Mouse (Mus musculus) spleen, adult 2 months (tissue): ENCODE results near the gene Elac2. TPM values are rescaled to one million over a fixed set of nuclear protein-coding genes. Genes with fewer than 3 reads are reported as not detected.
A peak's percentile ranks its signal among the peaks of the same experiment; 100 is the strongest.

ENCODE experiments used
- DNase-seq, 2 experiments: peaks; one replicate each; pipeline versions ENCODE4 v3.0.0 to v3.0.0-alpha.2; 2012 to 2021; ENCODE audit warnings: low spot score in 2 of 2, low read depth in 1 of 2
- H3K27ac ChIP-seq: fragments of 200-500 bp; 2 replicates; pipeline ENCODE4 v1.5.1; 2012; ENCODE audit warnings: low read length, inconsistent platforms; ENCODE audit not compliant: insufficient read depth
- H3K27me3 ChIP-seq: fragments of 200-500 bp; 2 replicates; pipeline ENCODE4 v1.6.1; 2012; ENCODE audit warnings: mild to moderate bottlenecking, moderate library complexity, low read length, inconsistent platforms; ENCODE audit not compliant: control insufficient read depth, insufficient read depth
- H3K36me3 ChIP-seq: fragments of 200-500 bp; 2 replicates; pipeline ENCODE4 v1.6.1; 2012; ENCODE audit warnings: mild to moderate bottlenecking, low read length, inconsistent platforms; ENCODE audit not compliant: control insufficient read depth, insufficient read depth
- H3K4me1 ChIP-seq: fragments of 200-500 bp; 2 replicates; pipeline ENCODE4 v1.6.1; 2011; ENCODE audit warnings: inconsistent platforms; ENCODE audit not compliant: control insufficient read depth, insufficient read depth, insufficient read length
- H3K4me3 ChIP-seq: fragments of 200-500 bp; 2 replicates; pipeline ENCODE4 v1.5.1; 2011; ENCODE audit warnings: mild to moderate bottlenecking, inconsistent platforms; ENCODE audit not compliant: insufficient read depth, insufficient read length; ENCODE audit errors: extremely low read depth
- CTCF ChIP-seq: fragments of 200-500 bp; IDR thresholded peaks from 2 replicates; pipeline ENCODE4 v1.5.1; 2011; ENCODE audit warnings: mild to moderate bottlenecking, inconsistent platforms; ENCODE audit not compliant: insufficient read depth, insufficient read length, insufficient replicate concordance; ENCODE audit errors: extremely low read depth
- POLR2A ChIP-seq: fragments of 200-500 bp; IDR thresholded peaks from 2 replicates; pipeline ENCODE4 v1.6.1; 2011; ENCODE audit warnings: low read depth, low read length, inconsistent platforms
- WGBS: fragments of 180-500 bp; shearing (Covaris S2); methylation state at CpG from one replicate; pipeline ENCODE4 v1.1.7; 2018; 5-methylcytosine and 5-hydroxymethylcytosine counted together
- polyA plus RNA-seq: library from polyadenylated mRNA; depleted of rRNA; stranded (reverse); fragments of >200 nt; gene quantifications from 2 replicates; pipeline ENCODE4 v1.2.3, GENCODE M21; 2012; rRNA removed

The Elac2 gene
- 12.0 and 15.5 TPM in 2 replicates for polyA plus RNA-seq

GRCm38 (mm10) chr11:64978720-64979488, at the start of gene Elac2:
Elac2 (plus strand) TSS chr11:64979038.
- H3K27me3 ChIP-seq, result 0 out of 2 replicates have a peak, but pooled peaks cover 1% of the 10 kb centered on the region
- peaks cover 15% of the 10 kb centered on the region for H3K36me3 ChIP-seq
- TF ChIP-seq CTCF, result no peak
- peak; percentile 74 for TF ChIP-seq POLR2A
- peak within 1 kb of the TSS; percentile 85 for H3K4me3 ChIP-seq
- peak; percentile 91 to 93 for DNase-seq
- WGBS, result under 1% methylated on average over 65 of the region's 65 CpGs
- H3K4me1 ChIP-seq, result peaks cover 3% of the 10 kb centered on the region; the same call in 1 of the 2 replicates
- no peak within 1 kb of the TSS for H3K27ac ChIP-seq

DNA sequence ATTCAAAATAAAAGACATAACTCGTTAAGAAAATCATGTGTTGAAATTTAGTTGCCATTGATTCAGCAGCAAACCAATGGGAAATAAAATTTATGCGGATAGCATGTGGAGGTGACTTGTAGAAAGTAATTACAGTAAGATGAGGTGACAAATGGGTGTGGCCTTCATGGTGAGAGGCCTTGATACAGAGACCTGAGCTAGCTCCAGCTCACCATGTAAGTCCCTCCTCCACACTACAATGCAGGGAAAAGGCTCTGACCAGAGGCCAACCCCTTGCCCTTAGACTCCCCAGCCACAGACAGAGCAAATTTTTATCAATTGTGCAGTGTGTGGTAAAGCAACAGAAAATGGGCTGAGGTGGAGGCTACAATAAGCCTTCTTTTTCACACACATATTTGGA, 49.7 kb upstream of the Elac2 start:
- TF ChIP-seq CTCF (no peak), POLR2A (no peak)

DNA sequence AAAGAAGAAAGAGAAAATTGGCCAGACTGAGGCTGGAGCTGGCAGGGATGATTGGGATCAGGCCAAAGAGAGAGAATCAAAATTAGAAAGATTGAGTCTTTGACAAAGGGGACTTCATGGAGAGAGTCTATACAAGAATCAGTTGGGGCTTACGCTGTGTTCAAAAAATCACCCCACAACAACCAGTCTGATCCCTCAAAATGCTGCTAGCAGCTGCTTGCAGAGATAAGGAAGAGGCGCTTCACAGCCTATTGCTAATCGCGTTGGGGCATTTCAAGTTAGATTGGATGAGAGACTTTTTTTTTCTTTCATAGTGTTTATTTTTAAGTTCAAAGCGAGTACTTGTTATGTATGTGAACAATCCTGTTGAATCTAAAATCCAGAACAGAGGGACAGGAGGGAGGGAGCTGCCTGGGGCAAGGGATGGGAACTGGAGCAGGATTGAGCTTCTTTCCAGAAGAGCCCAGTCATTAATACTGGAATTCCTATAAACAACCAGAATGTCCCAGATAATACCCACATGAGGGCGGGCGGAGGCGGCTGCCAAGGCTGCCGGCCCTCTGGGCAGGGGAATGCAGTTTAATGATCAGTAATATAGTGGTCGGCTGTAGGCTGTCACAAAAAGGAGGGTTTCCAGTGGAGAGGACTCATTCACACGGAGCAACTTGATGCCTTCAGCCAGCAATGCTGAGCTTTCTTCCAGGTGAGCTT, 47.6 kb upstream of the Elac2 start:
- H3K27me3 ChIP-seq, result no peaks in the 10 kb centered on the region
- no peaks in the 10 kb centered on the region for H3K4me1 ChIP-seq
- H3K36me3 ChIP-seq, result no peaks in the 10 kb centered on the region
- H3K4me3 ChIP-seq, result no peak overlapping the region
- H3K27ac ChIP-seq, result no peak overlapping the region
- DNase-seq, result no peak
- 66% methylated on average over 11 of the region's 11 CpGs for WGBS
- TF ChIP-seq POLR2A (no peak), CTCF (no peak)

More for the DNA sequence above, 49.7 kb upstream of the Elac2 start:
- Histone ChIP-seq H3K4me3 (no peak overlapping the region), H3K4me1 (no peaks in the 10 kb centered on the region), H3K27ac (no peak overlapping the region), H3K36me3 (no peaks in the 10 kb centered on the region), H3K27me3 (no peaks in the 10 kb centered on the region)
- 86% methylated on average over 2 of the region's 2 CpGs for WGBS
- DNase-seq, result no peak

- H3K4me1 ChIP-seq, result no peaks in the 10 kb centered on the region
- no peaks in the 10 kb centered on the region for H3K36me3 ChIP-seq
- H3K27ac ChIP-seq, result no peak overlapping the region
- H3K27me3 ChIP-seq, result no peaks in the 10 kb centered on the region
- DNase-seq, result no peak
- no peak overlapping the region for H3K4me3 ChIP-seq
- 76% methylated on average over 2 of the region's 2 CpGs for WGBS
- no peak for TF ChIP-seq CTCF
- TF ChIP-seq POLR2A, result no peak
These were observed 41.6 kb upstream of the Elac2 start for GRCm38 (mm10) chr11:64937226-64937625.

DNA sequence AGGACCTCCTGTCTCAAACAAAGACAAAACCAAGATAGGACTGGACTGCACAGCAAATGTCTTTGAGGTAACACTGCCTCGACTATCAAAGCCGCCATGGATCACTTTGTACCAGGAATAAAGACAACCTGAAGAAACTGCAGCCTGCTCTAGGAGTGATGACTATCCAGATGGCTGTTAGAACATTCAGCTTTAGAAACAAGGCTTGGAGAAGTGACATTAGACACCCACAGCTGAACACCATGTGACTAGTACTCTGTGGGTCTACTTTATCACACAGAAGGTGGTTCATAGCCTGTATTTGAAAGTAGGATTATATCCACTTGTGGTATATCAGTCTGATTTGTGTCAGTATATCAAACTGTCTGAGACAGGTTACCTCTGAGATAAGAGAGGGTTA, 37.6 kb upstream of the Elac2 start:
- Histone ChIP-seq H3K27ac (no peak overlapping the region), H3K4me3 (no peak overlapping the region), H3K36me3 (no peaks in the 10 kb centered on the region), H3K4me1 (no peaks in the 10 kb centered on the region), H3K27me3 (no peaks in the 10 kb centered on the region)
- DNase-seq, result no peak
- no peak for TF ChIP-seq POLR2A
- TF ChIP-seq CTCF, result no peak
- WGBS, result 92% methylated on average over 2 of the region's 2 CpGs

GRCm38 (mm10) chr11:64949782-64950181, 29.1 kb upstream of the Elac2 start:
- TF ChIP-seq CTCF, result no peak
- no peak for TF ChIP-seq POLR2A
- no peaks in the 10 kb centered on the region for H3K4me1 ChIP-seq
- 88% methylated on average over 3 of the region's 3 CpGs for WGBS

More at GRCm38 (mm10) chr11:64949782-64950181, 29.1 kb upstream of the Elac2 start:
- Histone ChIP-seq H3K36me3 (no peaks in the 10 kb centered on the region), H3K27ac (no peak overlapping the region), H3K4me3 (no peak overlapping the region), H3K27me3 (no peaks in the 10 kb centered on the region; the same call in 1 of the 2 replicates)
- DNase-seq, result no peak
